8 mouse cellular contexts compared by ENCODE assay signal in genomic region chr10:62485878-62486582, GRCm38 (mm10). TPM values are rescaled to one million over a fixed set of nuclear protein-coding genes. Genes with fewer than 3 reads are reported as not detected.
A peak's percentile ranks its signal among the peaks of the same experiment; 100 is the strongest.
DNase-seq lines count a peak whose midpoint lies in the region; ATAC-seq lines count a peak whose summit lies in the region.

No protein-coding gene starts in this region.

- no peaks in the 10 kb centered on the region for H3K27me3 ChIP-seq in neural tube, embryonic 11.5 days (ENCODE audit: control insufficient read depth, insufficient read depth, low read length)
- H3K27me3 ChIP-seq in embryonic facial prominence, embryonic 14.5 days (replicated peaks; ENCODE audit: control insufficient read depth, insufficient read depth, low read length) = no peaks in the 10 kb centered on the region
- no peaks in the 10 kb centered on the region for H3K27me3 ChIP-seq in intestine, embryonic 14.5 days (replicated peaks; ENCODE audit: control insufficient read depth, insufficient read depth, low read length)

- WGBS in neural tube, embryonic 11.5 days = under 1% methylated on average over 41 of the region's 48 CpGs
- under 1% methylated on average over 31 of the region's 48 CpGs for WGBS in embryonic facial prominence, embryonic 14.5 days
- under 1% methylated on average over 45 of the region's 48 CpGs for WGBS in intestine, embryonic 14.5 days

- no peaks in the 10 kb centered on the region; the same call in 1 of the 2 replicates for H3K4me1 ChIP-seq in neural tube, embryonic 11.5 days (ENCODE audit: control insufficient read depth, insufficient read depth, low read length)
- peaks cover 11% of the 10 kb centered on the region; the same call in 1 of the 2 replicates for H3K4me1 ChIP-seq in embryonic facial prominence, embryonic 14.5 days (ENCODE audit: control insufficient read depth, insufficient read depth, low read length)
- H3K4me1 ChIP-seq in intestine, embryonic 14.5 days (replicated peaks; ENCODE audit: control insufficient read depth, insufficient read depth, low read length) = peaks cover 5% of the 10 kb centered on the region; the same call in 1 of the 2 replicates

- peak; percentile 85 for ATAC-seq in neural tube, embryonic 11.5 days (ENCODE audit: insufficient read depth, low FRiP score, low TSS enrichment)
- peak; percentile 84 for ATAC-seq in embryonic facial prominence, embryonic 14.5 days (ENCODE audit: low read depth)
- peak; percentile 80 for ATAC-seq in intestine, embryonic 14.5 days (replicated peaks; ENCODE audit: low FRiP score, low TSS enrichment, low read depth)
- ATAC-seq in megakaryocyte progenitor cell, adult 5-6 weeks (replicated peaks; ENCODE audit: poor library complexity) = peak; percentile 17

- H3K36me3 ChIP-seq in neural tube, embryonic 11.5 days (ENCODE audit: control insufficient read depth, insufficient read depth, low read length) = no peaks in the 10 kb centered on the region
- H3K36me3 ChIP-seq in embryonic facial prominence, embryonic 14.5 days (ENCODE audit: control insufficient read depth, insufficient read depth, low read length) = no peaks in the 10 kb centered on the region
- no peaks in the 10 kb centered on the region for H3K36me3 ChIP-seq in intestine, embryonic 14.5 days (ENCODE audit: control insufficient read depth, insufficient read depth, low read length)

- peak overlapping the region; percentile 63; the same call in 1 of the 2 replicates for H3K27ac ChIP-seq in neural tube, embryonic 11.5 days (ENCODE audit: low read depth, low read length)
- peak overlapping the region; percentile 70 for H3K27ac ChIP-seq in embryonic facial prominence, embryonic 14.5 days (replicated peaks; ENCODE audit: low read depth, low read length)
- peak overlapping the region; percentile 64 for H3K27ac ChIP-seq in intestine, embryonic 14.5 days (ENCODE audit: low read depth)

- H3K9ac ChIP-seq in neural tube, embryonic 11.5 days (ENCODE audit: low read length) = peak overlapping the region; percentile 64
- peak overlapping the region; percentile 85 for H3K9ac ChIP-seq in embryonic facial prominence, embryonic 14.5 days (ENCODE audit: low read depth, low read length)
- H3K9ac ChIP-seq in intestine, embryonic 14.5 days (ENCODE audit: low read length) = peak overlapping the region; percentile 79

- H3K4me3 ChIP-seq in neural tube, embryonic 11.5 days (ENCODE audit: low read depth, low read length) = peak overlapping the region; percentile 46
- peak overlapping the region; percentile 98 for H3K4me3 ChIP-seq in embryonic facial prominence, embryonic 14.5 days (ENCODE audit: low read depth, low read length)
- H3K4me3 ChIP-seq in intestine, embryonic 14.5 days (ENCODE audit: low read depth, low read length) = peak overlapping the region; percentile 98

- no peak for DNase-seq in neural tube, embryonic 11.5 days (ENCODE audit: low spot score)
- DNase-seq in neural tube, embryonic 10.5 days (ENCODE audit: extremely low spot score, low spot score) = no peak
- DNase-seq in R1 (ENCODE audit: low read depth, low spot score) = peak; percentile 74
- peak; percentile 64 for DNase-seq in embryonic facial prominence, embryonic 14.5 days (ENCODE audit: low spot score)
- DNase-seq in intestine, embryonic 14.5 days (ENCODE audit: low spot score) = no peak
- DNase-seq in gastrocnemius, adult 8-10 months (ENCODE audit: low spot score in 2 of 2) = no peak
- no peak for DNase-seq in ovary, postnatal 36 days (ENCODE audit: low spot score)

- H3K9me3 ChIP-seq in neural tube, embryonic 11.5 days (ENCODE audit: control insufficient read depth, low read length) = no peaks in the 10 kb centered on the region
- H3K9me3 ChIP-seq in embryonic facial prominence, embryonic 14.5 days (ENCODE audit: control insufficient read depth, low read length) = no peaks in the 10 kb centered on the region
- no peaks in the 10 kb centered on the region for H3K9me3 ChIP-seq in intestine, embryonic 14.5 days (ENCODE audit: control insufficient read depth, low read length)

- peak overlapping the region; percentile 57 for H3K4me2 ChIP-seq in neural tube, embryonic 11.5 days (ENCODE audit: low read depth)
- peak overlapping the region; percentile 73 for H3K4me2 ChIP-seq in embryonic facial prominence, embryonic 14.5 days (ENCODE audit: low read depth, low read length)
- peak overlapping the region; percentile 77 for H3K4me2 ChIP-seq in intestine, embryonic 14.5 days (ENCODE audit: low read length)

RNA-seq across cellular contexts. Expression of gene Vps26a, which starts 0.6 kb away (rescaled TPM):
- 100 and 105 TPM in 2 replicates for polyA plus RNA-seq in neural tube, embryonic 11.5 days (2014; fragmentation: Nextera tagmentation; extraction: Ambion mirVana)
- 71.0 and 75.3 TPM in 2 replicates for polyA plus RNA-seq in embryonic facial prominence, embryonic 14.5 days (2014; fragmentation: Nextera tagmentation; extraction: Ambion mirVana)
- polyA plus RNA-seq in intestine, embryonic 14.5 days (2014; fragmentation: Nextera tagmentation; extraction: Ambion mirVana) = 81.2 and 93.0 TPM in 2 replicates
- total RNA-seq in megakaryocyte progenitor cell, adult 5-6 weeks (2015) = 64.3 and 75.4 TPM in 2 replicates
- total RNA-seq in megakaryocyte progenitor cell, adult 5-6 weeks (2017) = 78.1 and 84.2 TPM in 2 replicates
- total RNA-seq in gastrocnemius, adult 8-10 months (2022) = 10 to 100 TPM; 27.5 to 31.7 (median 29.6) TPM

RNA-seq across cellular contexts. Expression of gene Supv3l1, which starts 36.5 kb away (rescaled TPM):
- polyA plus RNA-seq in neural tube, embryonic 11.5 days (2014; fragmentation: Nextera tagmentation; extraction: Ambion mirVana) = 27.1 and 28.4 TPM in 2 replicates
- 23.8 and 29.8 TPM in 2 replicates for polyA plus RNA-seq in embryonic facial prominence, embryonic 14.5 days (2014; fragmentation: Nextera tagmentation; extraction: Ambion mirVana)
- 31.2 and 34.0 TPM in 2 replicates for polyA plus RNA-seq in intestine, embryonic 14.5 days (2014; fragmentation: Nextera tagmentation; extraction: Ambion mirVana)
- 38.1 and 47.5 TPM in 2 replicates for total RNA-seq in megakaryocyte progenitor cell, adult 5-6 weeks (2015)
- 41.8 and 46.6 TPM in 2 replicates for total RNA-seq in megakaryocyte progenitor cell, adult 5-6 weeks (2017)
- total RNA-seq in gastrocnemius, adult 8-10 months (2022) = 10 to 100 TPM; 15.1 to 19.9 (median 17.7) TPM

RNA-seq across cellular contexts. Expression of gene 4930507D05Rik, which starts 36.7 kb away (rescaled TPM):
- 0.99 and 1.0 TPM in 2 replicates for polyA plus RNA-seq in neural tube, embryonic 11.5 days (2014; fragmentation: Nextera tagmentation; extraction: Ambion mirVana)
- polyA plus RNA-seq in embryonic facial prominence, embryonic 14.5 days (2014; fragmentation: Nextera tagmentation; extraction: Ambion mirVana) = 0.60 and 0.88 TPM in 2 replicates
- polyA plus RNA-seq in intestine, embryonic 14.5 days (2014; fragmentation: Nextera tagmentation; extraction: Ambion mirVana) = 0.37 and 0.59 TPM in 2 replicates
- 1.6 and 2.0 TPM in 2 replicates for total RNA-seq in megakaryocyte progenitor cell, adult 5-6 weeks (2015)
- 1.1 and 2.0 TPM in 2 replicates for total RNA-seq in megakaryocyte progenitor cell, adult 5-6 weeks (2017)
- not detected for total RNA-seq in gastrocnemius, adult 8-10 months (2022)

RNA-seq across cellular contexts. Expression of gene Srgn, which starts 41.2 kb away (rescaled TPM):
- polyA plus RNA-seq in neural tube, embryonic 11.5 days (2014; fragmentation: Nextera tagmentation; extraction: Ambion mirVana) = 5.3 and 7.3 TPM in 2 replicates
- 32.4 and 38.8 TPM in 2 replicates for polyA plus RNA-seq in embryonic facial prominence, embryonic 14.5 days (2014; fragmentation: Nextera tagmentation; extraction: Ambion mirVana)
- 9.8 and 11.8 TPM in 2 replicates for polyA plus RNA-seq in intestine, embryonic 14.5 days (2014; fragmentation: Nextera tagmentation; extraction: Ambion mirVana)
- total RNA-seq in megakaryocyte progenitor cell, adult 5-6 weeks (2015) = 4,537 and 5,213 TPM in 2 replicates
- 2,549 and 3,020 TPM in 2 replicates for total RNA-seq in megakaryocyte progenitor cell, adult 5-6 weeks (2017)
- total RNA-seq in gastrocnemius, adult 8-10 months (2022) = 10 to 100 TPM in 1 of 4 experiments, 1 to 10 TPM in 3; 7.1 to 11.8 (median 8.6) TPM

Comparison
In these comparisons a context has a peak if more than half of its experiments do, and no peak if none do; other contexts are left out.
1. ATAC-seq: peak in every context shown above with its lines; median percentile 85 in neural tube, embryonic 11.5 days; 84 in embryonic facial prominence, embryonic 14.5 days; 80 in intestine, embryonic 14.5 days; 17 in megakaryocyte progenitor cell, adult 5-6 weeks.
2. DNase-seq: peak in R1 (single experiment) and embryonic facial prominence, embryonic 14.5 days (single experiment); none in neural tube, embryonic 11.5 days (single experiment), neural tube, embryonic 10.5 days (single experiment), intestine, embryonic 14.5 days (single experiment), gastrocnemius, adult 8-10 months (0 of 2) and ovary, postnatal 36 days (single experiment).
3. H3K4me3 ChIP-seq: peak in every context shown above with its lines; median percentile 98 in embryonic facial prominence, embryonic 14.5 days; 98 in intestine, embryonic 14.5 days; 46 in neural tube, embryonic 11.5 days.
4. Peak in every context shown above with its lines, with median percentiles within 50 percentile points of each other: H3K27ac ChIP-seq, H3K4me2 ChIP-seq and H3K9ac ChIP-seq.